Mouse (Mus musculus) layer of hippocampus, adult 2 months (tissue): ENCODE measurements around the gene Stc2. TPM values are rescaled to one million over a fixed set of nuclear protein-coding genes. Genes with fewer than 3 reads are reported as not detected.

Source experiments
- DNase-seq, 2 experiments: peaks; one replicate each; pipeline ENCODE4 v3.0.0; 2022; ENCODE audit warnings: low spot score in 2 of 2
- H3K27ac ChIP-seq: fragments of 200-600 bp; 2 replicates; pipeline ENCODE4 v1.8.1; 2022
- H3K4me3 ChIP-seq: fragments of 200-600 bp; 2 replicates; pipeline ENCODE4 v1.8.1; 2022; ENCODE audit warnings: mild to moderate bottlenecking
- CTCF ChIP-seq: fragments of 200-600 bp; conservative IDR thresholded peaks from 2 replicates; pipeline ENCODE4 v1.8.1; 2022; ENCODE audit warnings: antibody characterized with exemption, mild to moderate bottlenecking, moderate library complexity
- long read RNA-seq, 2 experiments: library from polyadenylated mRNA; stranded (forward); transcript quantifications; one replicate each; pipeline ENCODE4 v2.0.0; 2021; ENCODE audit warnings: borderline mapping rate in 2 of 2
- total RNA-seq, 2 experiments: library from RNA; stranded (reverse); gene quantifications; 2 replicates each; pipeline ENCODE4 v1.2.3; 2021

Stc2 gene
- 1 to 10 TPM; 3.8 to 4.6 TPM for total RNA-seq
- long read RNA-seq, experiment 1, partial matches to known transcripts = 2 of 2 reads
- long read RNA-seq, experiment 1, other reads (novel, unspliced or antisense) = 0 of 2 reads
- long read RNA-seq, experiment 2, partial matches to known transcripts = 0 of 1 reads
- long read RNA-seq, experiment 2, other reads (novel, unspliced or antisense) = 1 of 1 reads

- Histone ChIP-seq H3K4me3 (peak within 1 kb of the TSS; percentile 58), H3K27ac (peak within 1 kb of the TSS; percentile 73)
- TF ChIP-seq CTCF = no peak
- peak; percentile 41 to 57 for DNase-seq
These were observed at the start of gene Stc2 for GRCm38 (mm10) chr11:31369648-31370286. Gene Stc2 (minus strand): TSS chr11:31370074.

GRCm38 (mm10) chr11:31417071-31417470 is 47.2 kb upstream of the Stc2 start:
- Histone ChIP-seq H3K27ac (no peak overlapping the region), H3K4me3 (no peak overlapping the region)
- no peak for DNase-seq
- TF ChIP-seq CTCF = no peak

DNA sequence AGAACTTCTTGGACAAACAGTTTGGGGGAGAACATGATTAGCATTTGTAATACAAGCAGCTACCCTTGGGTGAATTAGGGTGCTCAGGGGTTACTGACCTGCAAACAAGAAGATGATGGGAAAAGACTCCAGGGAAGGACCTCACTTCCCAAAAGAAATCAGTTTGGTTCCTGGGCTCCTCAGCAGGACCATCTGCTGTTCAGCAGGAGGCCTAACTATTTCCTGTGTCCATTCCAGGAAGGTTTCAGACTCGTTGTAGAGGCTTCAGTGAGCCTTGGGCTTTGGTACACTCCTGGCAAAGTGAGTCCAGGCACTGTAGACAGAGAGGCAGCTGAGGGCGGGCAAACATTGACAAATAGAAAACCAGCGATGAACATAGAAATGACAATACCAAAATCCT is 42.5 kb upstream of the Stc2 start:
- TF ChIP-seq CTCF = no peak
- DNase-seq = no peak
- no peak overlapping the region for H3K4me3 ChIP-seq
- H3K27ac ChIP-seq = no peak overlapping the region

GRCm38 (mm10) chr11:31406736-31407135 is 36.9 kb upstream of the Stc2 start:
- no peak for TF ChIP-seq CTCF
- no peak for DNase-seq
- no peak overlapping the region for H3K27ac ChIP-seq
- H3K4me3 ChIP-seq = no peak overlapping the region

- no peak overlapping the region for H3K4me3 ChIP-seq
- no peak for DNase-seq
- no peak for TF ChIP-seq CTCF
- H3K27ac ChIP-seq = no peak overlapping the region
These were observed 33.2 kb upstream of the Stc2 start for GRCm38 (mm10) chr11:31403080-31403479.

GRCm38 (mm10) chr11:31398604-31399003 is 28.7 kb upstream of the Stc2 start:
- H3K4me3 ChIP-seq = no peak overlapping the region
- H3K27ac ChIP-seq = no peak overlapping the region
- TF ChIP-seq CTCF = no peak
- no peak for DNase-seq

DNA sequence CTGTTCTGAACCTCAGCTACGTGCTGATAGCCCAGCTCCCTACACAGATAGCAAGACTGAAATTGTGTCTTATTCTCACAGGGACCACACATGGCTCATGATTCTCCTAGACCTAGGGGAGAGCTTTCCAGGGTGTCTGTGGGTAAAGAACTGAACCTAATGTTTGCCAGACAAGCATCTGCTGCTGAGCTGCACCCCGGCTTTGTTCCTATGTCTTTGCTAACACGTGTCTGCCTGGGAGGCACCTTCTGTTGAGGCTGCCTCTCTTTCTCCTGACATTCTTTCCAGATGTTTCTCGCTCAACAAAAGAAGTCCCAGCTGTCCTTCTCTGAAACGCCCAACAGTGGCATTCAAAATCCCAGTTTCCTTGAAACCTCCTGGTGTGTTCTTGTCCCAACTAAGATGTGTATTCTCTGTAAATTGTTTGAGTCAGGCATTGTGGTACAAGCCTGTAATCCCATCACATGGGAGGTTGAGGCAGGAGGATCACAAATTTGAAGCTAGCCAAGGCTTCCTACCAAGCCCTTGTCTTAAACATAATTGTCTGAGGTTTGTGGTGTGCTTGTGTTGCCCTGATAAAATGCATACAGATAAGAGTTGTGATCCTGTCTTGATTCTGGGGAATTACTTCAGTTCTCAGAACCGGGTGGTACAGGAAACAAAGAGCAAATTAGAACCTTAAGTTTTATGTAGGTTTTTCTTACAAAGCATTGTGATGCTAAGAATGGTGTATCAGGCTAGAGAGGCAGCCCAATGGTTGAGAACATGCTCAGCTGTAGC is 27.0 kb upstream of the Stc2 start:
- no peak for TF ChIP-seq CTCF
- no peak for DNase-seq
- Histone ChIP-seq H3K4me3 (no peak overlapping the region), H3K27ac (no peak overlapping the region)

GRCm38 (mm10) chr11:31394026-31394425 is 24.2 kb upstream of the Stc2 start:
- TF ChIP-seq CTCF = no peak
- no peak for DNase-seq
- H3K27ac ChIP-seq = no peak overlapping the region
- H3K4me3 ChIP-seq = no peak overlapping the region

DNA sequence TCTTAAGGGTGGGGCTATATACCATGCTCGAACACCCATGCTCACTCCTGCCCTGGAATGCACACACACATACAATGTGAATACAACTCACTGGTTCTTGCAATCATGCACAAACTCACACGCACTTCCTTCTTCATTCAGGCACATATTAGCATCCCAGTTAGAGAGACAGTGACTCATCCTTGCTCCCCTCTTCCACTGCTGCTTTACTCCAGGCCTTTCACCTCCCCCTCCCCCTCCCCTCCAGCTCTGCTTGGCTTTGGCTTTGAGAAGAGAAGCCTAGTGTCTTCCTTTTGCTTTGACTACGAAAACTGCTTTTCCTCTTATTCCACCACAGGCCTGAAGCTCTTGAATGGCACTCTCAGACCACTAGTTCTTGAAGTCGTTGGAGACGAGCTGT is 22.5 kb upstream of the Stc2 start:
- Histone ChIP-seq H3K4me3 (no peak overlapping the region), H3K27ac (no peak overlapping the region)
- no peak for DNase-seq
- TF ChIP-seq CTCF = no peak

GRCm38 (mm10) chr11:31388890-31389289 is 19.0 kb upstream of the Stc2 start:
- DNase-seq = no peak
- Histone ChIP-seq H3K27ac (no peak overlapping the region), H3K4me3 (no peak overlapping the region)
- no peak for TF ChIP-seq CTCF

- DNase-seq = no peak
- no peak overlapping the region for H3K4me3 ChIP-seq
- no peak for TF ChIP-seq CTCF
- H3K27ac ChIP-seq = no peak overlapping the region
These were observed 17.7 kb upstream of the Stc2 start for GRCm38 (mm10) chr11:31387526-31387925.

- Histone ChIP-seq H3K27ac (no peak overlapping the region), H3K4me3 (no peak overlapping the region)
- DNase-seq = no peak
- TF ChIP-seq CTCF = no peak
These were observed 16.7 kb upstream of the Stc2 start for GRCm38 (mm10) chr11:31386571-31386970.

GRCm38 (mm10) chr11:31383968-31384367 is 14.1 kb upstream of the Stc2 start:
- Histone ChIP-seq H3K4me3 (no peak overlapping the region), H3K27ac (no peak overlapping the region)
- DNase-seq = no peak
- no peak for TF ChIP-seq CTCF
